Comparison of ENCODE assay signal across 29 mouse cellular contexts in the genomic region with DNA sequence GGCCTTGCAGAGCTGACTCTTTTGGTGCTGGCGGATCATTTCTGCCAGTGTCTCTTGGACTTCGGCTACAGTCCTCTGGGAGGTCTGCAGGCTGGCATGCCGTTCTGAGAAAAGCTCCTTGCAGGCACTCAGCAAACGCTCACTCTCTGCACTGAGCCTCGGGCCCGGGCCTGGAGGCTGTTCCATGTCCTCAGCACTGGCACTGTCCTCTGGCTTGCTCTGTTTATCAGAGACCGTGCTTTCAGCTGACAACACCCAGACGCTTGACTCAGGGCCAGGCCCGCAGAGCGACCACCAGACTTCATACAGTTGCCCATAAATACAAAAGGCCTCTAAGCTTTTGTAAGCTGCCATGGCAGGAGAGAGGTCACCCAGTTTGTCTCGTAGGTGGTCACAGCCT. TPM values are rescaled to one million over a fixed set of nuclear protein-coding genes. Genes with fewer than 3 reads are reported as not detected.
DNase-seq lines count a peak whose midpoint lies in the region; ATAC-seq and TF ChIP-seq lines count a peak whose summit lies in the region.
"Had no signal": no experiment of that assay in that cellular context is flagged by ENCODE, and none has a peak within 500 bp of the region (broad histone marks: within the 10 kb centered on the region; RNA-seq: fewer than 3 reads in every experiment).

No protein-coding gene starts in this region.

- no peak overlapping the region for H3K4me2 ChIP-seq in heart, embryonic 13.5 days
- no peak overlapping the region for H3K4me2 ChIP-seq in hindbrain, postnatal 0 days (ENCODE audit: low read depth, low read length)
- H3K4me2 ChIP-seq in hindbrain, embryonic 11.5 days (replicated peaks; ENCODE audit: low read depth, low read length), result no peak overlapping the region
- H3K4me2 ChIP-seq: embryonic facial prominence, embryonic 12.5 days; hindbrain, embryonic 12.5 days; kidney, embryonic 15.5 days; limb, embryonic 13.5 days; liver, embryonic 12.5 days; neural tube, embryonic 13.5 days had no signal

- H3K9me3 ChIP-seq in heart, embryonic 13.5 days, result no peaks in the 10 kb centered on the region
- H3K9me3 ChIP-seq in hindbrain, postnatal 0 days (ENCODE audit: low read length), result no peaks in the 10 kb centered on the region
- no peaks in the 10 kb centered on the region for H3K9me3 ChIP-seq in hindbrain, embryonic 11.5 days (ENCODE audit: control insufficient read depth, low read length)
- H3K9me3 ChIP-seq: embryonic facial prominence, embryonic 12.5 days; hindbrain, embryonic 12.5 days; kidney, embryonic 15.5 days; limb, embryonic 13.5 days; liver, embryonic 12.5 days; midbrain, embryonic 10.5 days; neural tube, embryonic 13.5 days had no signal

- ATAC-seq in heart, embryonic 13.5 days (ENCODE audit: extremely low read depth, insufficient number of reproducible peaks, low FRiP score, low TSS enrichment), result peak; percentile 48; the same call in 1 of the 2 replicates
- peak; percentile 53; the same call in 1 of the 2 replicates for ATAC-seq in hindbrain, postnatal 0 days
- ATAC-seq in hindbrain, embryonic 11.5 days (ENCODE audit: low FRiP score), result no peak
- ATAC-seq: forebrain, postnatal 0 days; liver, embryonic 12.5 days; midbrain, embryonic 16.5 days had no signal

- H3K27ac ChIP-seq in heart, embryonic 13.5 days (replicated peaks), result peak overlapping the region; percentile 86
- H3K27ac ChIP-seq in hindbrain, postnatal 0 days, result no peak overlapping the region
- no peak overlapping the region for H3K27ac ChIP-seq in hindbrain, embryonic 11.5 days (ENCODE audit: low read depth, low read length)
- 0 out of 2 replicates have a peak overlapping the region, but pooled peaks have one; percentile 10 for H3K27ac ChIP-seq in brown adipose tissue, adult 24 weeks (replicated peaks; ENCODE audit: low read depth, low read length)
- H3K27ac ChIP-seq: embryonic facial prominence, embryonic 12.5 days; hindbrain, embryonic 12.5 days; kidney, embryonic 15.5 days; limb, embryonic 13.5 days; liver, embryonic 12.5 days; midbrain, embryonic 10.5 days; neural tube, embryonic 13.5 days had no signal

- peak overlapping the region; percentile 61 for H3K9ac ChIP-seq in heart, embryonic 13.5 days
- no peak overlapping the region for H3K9ac ChIP-seq in hindbrain, postnatal 0 days (replicated peaks; ENCODE audit: low read length)
- H3K9ac ChIP-seq in hindbrain, embryonic 11.5 days (ENCODE audit: low read depth, low read length), result no peak overlapping the region
- H3K9ac ChIP-seq: embryonic facial prominence, embryonic 12.5 days; forebrain, postnatal 0 days; hindbrain, embryonic 12.5 days; kidney, embryonic 15.5 days; limb, embryonic 13.5 days; liver, embryonic 12.5 days; neural tube, embryonic 13.5 days had no signal

- no peak overlapping the region for H3K4me3 ChIP-seq in heart, embryonic 13.5 days
- H3K4me3 ChIP-seq in hindbrain, postnatal 0 days (ENCODE audit: low read length), result no peak overlapping the region
- no peak overlapping the region for H3K4me3 ChIP-seq in hindbrain, embryonic 11.5 days (ENCODE audit: low read depth, low read length)
- no peak overlapping the region for H3K4me3 ChIP-seq in brown adipose tissue, adult 24 weeks (ENCODE audit: insufficient read depth, low read depth, low read length)
- H3K4me3 ChIP-seq: embryonic facial prominence, embryonic 12.5 days; hindbrain, embryonic 12.5 days; kidney, embryonic 15.5 days; limb, embryonic 13.5 days; liver, embryonic 12.5 days; midbrain, embryonic 10.5 days; myocyte; neural tube, embryonic 13.5 days had no signal

- peaks cover 47% of the 10 kb centered on the region for H3K4me1 ChIP-seq in heart, embryonic 13.5 days
- H3K4me1 ChIP-seq in hindbrain, postnatal 0 days (ENCODE audit: insufficient read depth, low read length), result no peaks in the 10 kb centered on the region
- H3K4me1 ChIP-seq in hindbrain, embryonic 11.5 days (replicated peaks; ENCODE audit: control insufficient read depth, insufficient read depth, low read length), result no peaks in the 10 kb centered on the region
- H3K4me1 ChIP-seq in brown adipose tissue, adult 24 weeks (ENCODE audit: control insufficient read depth, insufficient read depth, insufficient read length, low read length), result peaks cover 3% of the 10 kb centered on the region; the same call in 1 of the 2 replicates
- H3K4me1 ChIP-seq: embryonic facial prominence, embryonic 12.5 days; hindbrain, embryonic 12.5 days; midbrain, embryonic 10.5 days had no signal

- 48% methylated on average over 11 of the region's 11 CpGs for WGBS in heart, embryonic 13.5 days
- 69% methylated on average over 11 of the region's 11 CpGs for WGBS in hindbrain, postnatal 0 days
- WGBS in hindbrain, embryonic 11.5 days, result 89% methylated on average over 11 of the region's 11 CpGs

- no peak for TF ChIP-seq CTCF in hindbrain, postnatal 0 days (IDR thresholded peaks at IDR 0.05; ENCODE audit: low read depth)

- peak; percentile 46 to 56 for DNase-seq in cerebellum, postnatal 10 days
- no peak for DNase-seq in cerebellum, postnatal 36 days
- no peak for DNase-seq in heart, adult 11 months
- DNase-seq in hindbrain, postnatal 0 days (ENCODE audit: low spot score), result no peak
- DNase-seq in hindbrain, embryonic 11.5 days (ENCODE audit: low spot score), result no peak
- DNase-seq: cerebellum, adult 9-11 months; forebrain, postnatal 0 days; gastrocnemius, postnatal 36 days; kidney, adult 11 months; kidney, postnatal 36 days; layer of hippocampus, postnatal 36 days; lung, adult 18-20 months; retina, postnatal 1 day; thymus, postnatal 25 days had no signal

- H3K36me3 ChIP-seq in heart, embryonic 13.5 days, result peaks cover 97% of the 10 kb centered on the region
- H3K36me3 ChIP-seq in hindbrain, postnatal 0 days (ENCODE audit: insufficient read depth, low read length), result peaks cover 50% of the 10 kb centered on the region
- peaks cover 2% of the 10 kb centered on the region; the same call in 1 of the 2 replicates for H3K36me3 ChIP-seq in hindbrain, embryonic 11.5 days (ENCODE audit: control insufficient read depth, insufficient read depth, low read length)

- no peaks in the 10 kb centered on the region for H3K27me3 ChIP-seq in heart, embryonic 13.5 days (replicated peaks)
- no peaks in the 10 kb centered on the region for H3K27me3 ChIP-seq in hindbrain, postnatal 0 days (ENCODE audit: insufficient read depth, low read length)
- H3K27me3 ChIP-seq in hindbrain, embryonic 11.5 days (ENCODE audit: control insufficient read depth, insufficient read depth, low read length), result no peaks in the 10 kb centered on the region
- H3K27me3 ChIP-seq: embryonic facial prominence, embryonic 12.5 days; hindbrain, embryonic 12.5 days; kidney, embryonic 15.5 days; limb, embryonic 13.5 days; liver, embryonic 12.5 days; neural tube, embryonic 13.5 days had no signal

RNA-seq across cellular contexts. Expression of a gene that starts 21.1 kb away (rescaled TPM):
- polyA plus RNA-seq in heart, embryonic 13.5 days (2015; fragmentation: Nextera tagmentation; extraction: Ambion mirVana), result 64.9 and 71.1 TPM in 2 replicates
- total RNA-seq in hindbrain, postnatal 0 days (2014; rRNA removed), result 76.4 and 83.7 TPM in 2 replicates
- 82.1 and 83.1 TPM in 2 replicates for polyA plus RNA-seq in hindbrain, postnatal 0 days (2015; fragmentation: Nextera tagmentation; extraction: Ambion mirVana)
- polyA plus RNA-seq in hindbrain, embryonic 11.5 days (2014; fragmentation: Nextera tagmentation; extraction: Ambion mirVana), result 112 and 116 TPM in 2 replicates
- polyA plus RNA-seq in brown adipose tissue, adult 24 weeks (2012; ENCODE audit: insufficient read depth, insufficient read length, missing spikeins), result 36.4 and 42.1 TPM in 2 replicates

RNA-seq across cellular contexts. Expression of a gene that starts 32.1 kb away (rescaled TPM):
- not detected in 2 replicates for polyA plus RNA-seq in heart, embryonic 13.5 days (2015; fragmentation: Nextera tagmentation; extraction: Ambion mirVana)
- not detected in 2 replicates for total RNA-seq in hindbrain, postnatal 0 days (2014; rRNA removed)
- not detected in 2 replicates for polyA plus RNA-seq in hindbrain, postnatal 0 days (2015; fragmentation: Nextera tagmentation; extraction: Ambion mirVana)
- not detected in 2 replicates for polyA plus RNA-seq in hindbrain, embryonic 11.5 days (2014; fragmentation: Nextera tagmentation; extraction: Ambion mirVana)
- not detected in 2 replicates for polyA plus RNA-seq in brown adipose tissue, adult 24 weeks (2012; ENCODE audit: insufficient read depth, insufficient read length, missing spikeins)
- total RNA-seq: forebrain, postnatal 0 days; gastrocnemius, postnatal 36 days; layer of hippocampus, adult 8-10 months; layer of hippocampus, postnatal 36 days; left cerebral cortex, postnatal 10 days had no signal
- polyA plus RNA-seq: brain, embryonic 14.5 days; embryonic facial prominence, embryonic 12.5 days; forebrain, embryonic 11.5 days; forebrain, postnatal 0 days; limb, embryonic 13.5 days; liver, embryonic 12.5 days; midbrain, embryonic 10.5 days; neural tube, embryonic 13.5 days had no signal

RNA-seq across cellular contexts. Expression of a gene that starts 43.3 kb away (rescaled TPM):
- 13.5 and 13.9 TPM in 2 replicates for polyA plus RNA-seq in heart, embryonic 13.5 days (2015; fragmentation: Nextera tagmentation; extraction: Ambion mirVana)
- total RNA-seq in hindbrain, postnatal 0 days (2014; rRNA removed), result 19.6 and 21.2 TPM in 2 replicates
- polyA plus RNA-seq in hindbrain, postnatal 0 days (2015; fragmentation: Nextera tagmentation; extraction: Ambion mirVana), result 10.4 and 11.2 TPM in 2 replicates
- polyA plus RNA-seq in hindbrain, embryonic 11.5 days (2014; fragmentation: Nextera tagmentation; extraction: Ambion mirVana), result 21.0 and 32.0 TPM in 2 replicates
- 3.3 and 3.4 TPM in 2 replicates for polyA plus RNA-seq in brown adipose tissue, adult 24 weeks (2012; ENCODE audit: insufficient read depth, insufficient read length, missing spikeins)

RNA-seq across cellular contexts. Expression of a gene that starts 46.4 kb away (rescaled TPM):
- 103 and 114 TPM in 2 replicates for polyA plus RNA-seq in heart, embryonic 13.5 days (2015; fragmentation: Nextera tagmentation; extraction: Ambion mirVana)
- 24.7 and 37.7 TPM in 2 replicates for total RNA-seq in hindbrain, postnatal 0 days (2014; rRNA removed)
- 98.8 and 98.9 TPM in 2 replicates for polyA plus RNA-seq in hindbrain, postnatal 0 days (2015; fragmentation: Nextera tagmentation; extraction: Ambion mirVana)
- 117 and 132 TPM in 2 replicates for polyA plus RNA-seq in hindbrain, embryonic 11.5 days (2014; fragmentation: Nextera tagmentation; extraction: Ambion mirVana)
- polyA plus RNA-seq in brown adipose tissue, adult 24 weeks (2012; ENCODE audit: insufficient read depth, insufficient read length, missing spikeins), result 69.5 and 84.9 TPM in 2 replicates

Comparison
In these comparisons a context has a peak if more than half of its experiments do, and no peak if none do; other contexts are left out.
1. DNase-seq: peak in cerebellum, postnatal 10 days (2 of 2); none in cerebellum, postnatal 36 days (0 of 2), heart, adult 11 months (single experiment), hindbrain, postnatal 0 days (single experiment) and hindbrain, embryonic 11.5 days (single experiment).
2. H3K27ac ChIP-seq: peak in heart, embryonic 13.5 days (single experiment) and brown adipose tissue, adult 24 weeks (single experiment); none in hindbrain, postnatal 0 days (single experiment) and hindbrain, embryonic 11.5 days (single experiment).